Mouse (Mus musculus): ENCODE measurements around the gene Srxn1.

Srxn1 gene

DNA sequence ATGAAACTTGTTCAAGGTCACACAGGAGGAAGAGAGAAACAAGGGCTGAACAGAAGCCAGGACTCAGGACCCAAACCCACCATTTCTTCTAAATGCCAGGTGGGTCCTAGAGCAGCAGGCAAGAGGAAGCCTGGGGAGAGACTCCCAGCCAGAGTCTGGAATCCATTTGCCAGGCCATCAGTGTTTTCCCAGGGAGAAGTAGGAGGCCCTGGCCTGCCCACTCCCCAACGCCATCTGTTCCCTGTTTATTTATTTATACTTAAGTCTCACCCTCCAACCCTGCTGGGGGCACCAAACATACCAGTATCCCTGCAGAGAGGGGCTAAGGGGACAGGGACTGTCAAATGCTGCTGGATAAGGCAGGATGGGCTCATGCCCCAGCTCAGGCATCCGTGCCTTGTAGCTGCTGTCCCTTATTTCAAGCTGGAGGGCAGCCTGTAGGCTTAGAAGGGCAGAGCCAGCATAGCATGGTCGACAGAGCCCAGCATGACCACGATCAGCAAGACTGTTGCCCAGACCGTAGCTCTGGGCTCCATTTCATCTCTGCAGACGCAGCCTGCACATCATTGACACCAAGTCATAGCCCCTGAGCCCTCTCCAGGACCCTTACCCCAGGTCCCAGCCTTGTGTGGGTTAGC, 14.0 kb downstream of the Srxn1 start:
- DNase-seq (ENCODE audit: low read depth, low spot score), result no peak

DNA sequence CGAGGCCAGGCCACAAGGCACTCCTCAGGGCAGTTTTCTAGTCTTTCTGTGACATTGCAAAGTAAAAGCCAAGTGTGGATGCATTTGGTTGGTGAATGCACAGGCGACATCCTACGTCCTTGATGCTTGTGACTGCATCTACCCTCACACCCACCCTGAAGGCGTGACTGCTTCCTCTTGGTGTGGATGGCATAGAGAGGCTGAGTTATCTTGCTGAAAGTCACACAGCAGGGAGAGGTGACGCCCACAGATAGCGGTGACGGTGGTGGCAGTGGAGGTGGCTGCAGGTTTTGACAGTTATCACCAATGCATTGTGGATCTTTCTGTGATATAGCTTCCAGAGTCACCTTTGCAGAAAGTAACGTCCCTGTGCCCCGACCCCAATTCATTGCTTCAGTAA, 17.6 kb downstream of the Srxn1 start:
- DNase-seq (ENCODE audit: low read depth, low spot score), result no peak

DNA sequence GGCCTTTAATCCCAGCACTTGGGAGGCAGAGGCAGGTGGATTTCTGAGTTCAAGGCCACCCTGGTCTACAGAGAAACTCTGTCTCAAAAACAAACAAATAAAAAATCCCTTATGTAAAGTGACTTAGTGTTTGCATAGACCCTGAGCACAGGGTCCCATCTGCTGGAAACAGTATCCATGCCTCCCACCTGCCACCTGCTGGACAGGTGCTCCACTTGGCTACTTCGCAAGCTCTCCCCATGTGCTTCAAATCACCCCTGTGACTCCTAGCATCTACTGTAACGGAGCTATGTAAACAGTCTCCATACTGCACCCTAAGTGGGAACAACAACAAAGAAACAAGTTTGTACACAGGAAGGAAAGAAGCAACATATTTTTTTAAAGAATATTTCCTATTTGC, 23.3 kb downstream of the Srxn1 start:
- DNase-seq (ENCODE audit: low read depth, low spot score), result no peak

DNA sequence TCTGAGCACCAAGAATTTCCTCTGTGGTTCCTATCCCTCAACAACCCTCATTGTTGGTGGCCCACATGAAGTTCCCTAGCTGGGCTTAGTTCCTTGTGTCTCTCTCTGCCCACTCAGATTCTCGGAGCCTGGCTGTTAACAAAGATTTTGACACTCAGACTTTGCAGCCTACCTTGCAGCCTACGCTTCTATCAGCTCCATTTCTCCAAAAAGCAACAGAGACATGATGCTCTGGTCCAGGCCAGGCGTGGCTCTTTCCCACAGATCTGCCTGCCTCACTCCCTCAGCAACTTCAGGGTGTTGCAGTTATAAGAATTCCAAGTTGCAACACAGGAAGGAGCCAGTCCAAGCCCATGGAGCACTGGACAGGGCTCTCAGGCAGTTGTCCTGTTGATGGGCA, 24.5 kb downstream of the Srxn1 start:
- no peak for DNase-seq (ENCODE audit: low read depth, low spot score)

DNA sequence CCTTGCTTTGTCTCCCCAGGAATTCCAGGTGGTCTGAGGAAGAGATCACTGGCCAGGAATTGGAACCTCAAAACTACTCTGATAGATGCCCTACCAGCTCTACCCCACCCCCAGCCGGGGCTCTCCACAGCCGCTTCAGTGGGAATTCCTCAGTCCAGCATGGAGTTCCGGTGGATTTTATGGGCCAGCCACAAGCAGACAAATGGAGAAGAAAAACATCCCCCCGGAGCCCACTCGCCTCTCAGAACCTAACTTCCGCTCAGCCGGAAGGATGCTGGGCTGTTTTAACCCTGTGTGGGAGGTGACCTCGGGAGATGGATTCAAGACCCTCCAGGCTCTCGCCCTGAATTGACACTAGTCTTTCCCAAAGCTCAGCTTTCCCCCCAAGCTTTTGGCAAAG, 26.7 kb downstream of the Srxn1 start:
- no peak for DNase-seq (ENCODE audit: low read depth, low spot score)

DNA sequence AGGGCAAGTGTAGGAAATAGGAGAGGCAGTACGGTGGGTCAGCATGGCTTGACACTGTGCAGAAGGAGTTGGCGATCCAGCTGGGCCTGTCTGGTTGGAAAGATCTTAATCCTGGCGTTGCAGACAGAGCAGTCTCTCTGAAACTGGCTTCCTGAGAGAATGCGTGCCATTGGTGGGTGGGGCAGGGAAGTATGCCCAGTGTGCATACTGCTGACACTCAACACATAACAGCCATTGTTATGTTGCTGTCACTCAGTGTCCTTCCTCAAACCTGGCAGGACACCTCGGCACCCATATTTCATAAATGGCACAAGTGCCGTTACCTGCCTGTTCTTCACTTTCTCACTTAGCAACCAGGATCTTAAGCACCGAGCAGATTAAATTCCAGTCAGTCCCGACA, 27.4 kb downstream of the Srxn1 start:
- DNase-seq (ENCODE audit: low read depth, low spot score), result no peak

DNA sequence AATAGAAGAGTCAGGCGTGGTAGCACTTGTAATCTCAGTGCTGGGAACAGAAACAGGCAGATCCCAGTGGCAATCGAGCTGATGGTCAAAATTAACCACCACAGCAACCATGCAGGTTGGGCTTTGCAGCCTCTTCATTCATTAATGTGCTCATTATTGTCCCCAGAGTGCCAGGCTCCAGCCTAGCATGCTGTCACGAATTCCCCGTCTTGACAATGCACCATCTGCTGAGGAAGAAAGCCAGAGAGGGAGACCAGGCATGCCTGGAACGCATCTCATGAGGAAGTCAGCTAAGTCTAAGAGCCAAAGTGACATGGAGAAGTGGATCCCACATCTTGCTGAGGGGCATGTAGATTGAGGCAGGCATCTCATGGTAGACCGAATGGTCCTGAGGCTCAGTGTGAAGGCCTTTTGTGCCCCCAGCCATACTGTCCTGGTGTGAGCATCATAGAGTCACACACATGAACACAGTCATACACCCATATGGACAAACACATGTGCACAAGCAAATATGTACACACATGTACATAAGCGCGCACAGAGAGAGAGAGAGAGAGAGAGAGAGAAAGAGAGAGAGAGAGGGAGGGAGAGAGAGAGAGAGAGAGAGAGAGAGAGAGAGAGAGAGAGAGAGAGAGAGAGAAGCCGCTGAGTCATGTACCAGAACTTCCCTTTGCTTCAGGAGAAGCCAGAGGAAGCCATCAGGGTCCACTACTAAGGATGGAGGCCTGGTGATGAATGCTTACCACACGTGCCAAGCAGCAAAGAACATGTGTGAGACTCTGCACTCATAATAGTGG, 34.1 kb downstream of the Srxn1 start:
- no peak for DNase-seq (ENCODE audit: low read depth, low spot score)

DNA sequence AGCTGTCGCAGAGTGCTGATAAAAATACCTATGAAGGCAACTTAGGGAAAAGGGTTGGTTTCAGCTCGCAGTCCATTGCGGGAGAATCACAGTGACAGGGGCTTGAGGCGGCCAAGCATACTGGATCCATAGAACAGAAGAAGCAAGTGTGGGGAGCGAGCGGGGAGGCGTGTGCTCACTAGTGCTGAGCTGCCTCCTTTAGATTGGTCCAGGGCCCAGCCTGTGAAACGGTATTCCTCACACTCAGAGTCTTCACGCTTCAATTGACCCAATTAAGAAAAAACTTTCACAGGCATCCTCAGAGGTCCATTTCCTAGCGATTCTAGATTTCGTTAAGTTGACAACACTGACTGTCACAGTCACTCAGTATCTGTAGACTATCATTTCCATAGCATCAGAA, 35.6 kb downstream of the Srxn1 start:
- DNase-seq (ENCODE audit: low read depth, low spot score), result no peak

DNA sequence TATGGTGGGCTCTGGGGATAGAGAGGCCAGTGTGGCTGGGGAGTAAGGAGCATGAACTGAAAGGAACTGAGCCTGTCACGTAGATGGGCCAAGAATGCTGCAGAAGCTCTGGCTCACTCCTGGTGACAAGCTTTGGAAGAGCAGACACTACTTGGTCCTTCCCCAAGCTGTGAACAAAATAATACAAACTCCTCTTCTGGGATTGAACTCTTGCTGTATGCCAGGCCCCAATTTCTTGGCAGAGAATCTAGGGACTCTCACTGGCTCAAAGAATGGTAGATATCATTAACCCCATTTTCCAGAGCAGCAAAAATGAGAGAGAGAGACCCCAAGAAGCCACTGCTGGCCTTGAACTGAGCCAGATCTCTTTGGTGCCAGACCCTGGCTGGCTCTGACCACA, 36.2 kb downstream of the Srxn1 start:
- DNase-seq (ENCODE audit: low read depth, low spot score), result no peak

DNA sequence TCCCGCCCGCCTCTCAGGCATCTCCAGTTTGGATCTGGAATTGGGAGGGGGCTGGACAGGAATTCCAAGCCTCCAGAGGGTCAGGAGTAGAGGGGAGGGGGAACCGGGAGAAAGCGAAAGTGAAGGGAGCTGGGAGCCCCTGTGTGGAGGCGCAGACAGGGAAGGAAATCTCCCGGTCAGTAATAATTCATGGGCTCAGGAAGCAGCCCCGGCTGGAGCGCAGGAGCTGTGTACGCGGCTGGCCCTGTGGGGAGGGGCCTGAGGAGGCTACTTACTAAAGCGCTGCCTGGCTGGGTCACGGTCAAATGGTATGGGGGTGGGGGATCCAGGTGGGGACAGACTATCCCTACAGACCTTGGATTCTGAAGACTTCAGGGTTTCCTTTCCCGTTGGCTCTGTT, 36.7 kb downstream of the Srxn1 start:
- DNase-seq (ENCODE audit: low read depth, low spot score), result no peak

DNA sequence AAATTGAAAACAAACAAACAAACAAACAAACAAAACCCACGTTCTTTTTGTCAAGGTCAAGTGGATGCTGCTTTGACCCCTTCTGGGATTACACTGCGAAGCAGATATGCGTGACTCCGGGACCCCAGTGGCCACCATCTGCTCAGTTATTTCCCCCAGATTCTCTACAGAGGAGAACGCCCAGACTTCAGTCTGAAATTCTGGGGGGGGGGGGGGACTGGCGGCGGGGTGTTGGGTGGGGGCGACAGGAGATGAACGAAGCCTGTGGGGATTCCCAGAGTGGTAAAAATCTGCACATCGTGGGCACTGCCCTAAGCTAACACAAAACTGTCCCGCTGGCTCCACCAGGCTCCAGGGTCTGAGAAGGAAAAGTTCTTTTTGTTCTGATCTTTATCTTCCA, 37.3 kb downstream of the Srxn1 start:
- no peak for DNase-seq (ENCODE audit: low read depth, low spot score)

DNA sequence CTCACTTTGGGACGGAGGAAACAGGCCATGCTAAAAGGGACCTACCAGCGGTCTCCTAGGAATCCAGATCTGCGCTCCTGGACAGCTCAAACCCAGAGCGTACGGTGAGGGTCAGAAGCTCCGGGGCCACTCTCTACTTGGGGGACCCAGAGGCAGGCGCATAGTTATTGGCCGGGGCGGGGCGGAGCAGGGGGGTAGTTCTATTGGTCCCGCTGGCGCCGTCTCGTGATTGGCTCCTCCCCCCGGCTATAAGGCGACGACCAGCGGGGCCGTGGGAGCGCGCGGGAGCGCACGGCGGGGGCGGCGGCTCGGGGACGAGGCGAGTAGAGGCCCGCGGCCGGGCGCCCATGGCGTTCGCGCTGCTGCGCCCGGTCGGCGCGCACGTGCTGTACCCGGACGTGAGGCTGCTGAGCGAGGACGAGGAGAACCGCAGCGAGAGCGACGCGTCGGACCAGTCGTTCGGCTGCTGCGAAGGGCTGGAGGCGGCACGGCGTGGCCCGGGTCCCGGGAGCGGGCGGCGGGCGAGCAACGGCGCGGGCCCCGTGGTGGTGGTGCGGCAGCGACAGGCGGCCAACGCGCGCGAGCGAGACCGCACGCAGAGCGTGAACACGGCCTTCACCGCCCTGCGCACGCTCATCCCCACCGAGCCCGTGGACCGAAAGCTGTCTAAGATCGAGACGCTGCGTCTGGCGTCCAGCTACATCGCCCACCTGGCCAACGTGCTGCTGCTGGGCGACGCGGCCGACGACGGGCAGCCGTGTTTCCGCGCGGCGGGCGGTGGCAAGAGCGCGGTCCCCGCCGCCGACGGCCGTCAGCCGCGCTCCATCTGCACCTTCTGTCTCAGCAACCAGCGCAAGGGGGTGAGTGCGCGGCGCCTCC, 38.2 kb downstream of the Srxn1 start, which contains the start of gene Tcf15:
Tcf15 (plus strand) TSS at position 283 of the 879 bp plus-strand sequence.
- no peak for DNase-seq (ENCODE audit: low read depth, low spot score)

DNA sequence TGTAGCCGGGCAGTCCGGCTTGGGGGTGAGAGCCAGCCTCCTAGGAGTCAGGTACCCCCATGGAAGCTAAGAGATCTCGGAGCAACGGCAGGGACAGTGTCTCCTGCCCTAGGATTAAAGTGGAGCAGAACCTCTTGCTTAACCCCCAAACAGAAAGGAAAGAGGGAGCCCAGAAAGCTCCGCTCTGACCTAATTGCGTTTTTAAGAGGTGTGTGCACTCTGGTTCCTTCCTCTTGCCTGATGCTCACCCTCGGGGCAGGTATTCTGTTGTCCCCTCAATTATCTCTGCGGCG, 38.8 kb downstream of the Srxn1 start:
- DNase-seq (ENCODE audit: low read depth, low spot score), result no peak

DNA sequence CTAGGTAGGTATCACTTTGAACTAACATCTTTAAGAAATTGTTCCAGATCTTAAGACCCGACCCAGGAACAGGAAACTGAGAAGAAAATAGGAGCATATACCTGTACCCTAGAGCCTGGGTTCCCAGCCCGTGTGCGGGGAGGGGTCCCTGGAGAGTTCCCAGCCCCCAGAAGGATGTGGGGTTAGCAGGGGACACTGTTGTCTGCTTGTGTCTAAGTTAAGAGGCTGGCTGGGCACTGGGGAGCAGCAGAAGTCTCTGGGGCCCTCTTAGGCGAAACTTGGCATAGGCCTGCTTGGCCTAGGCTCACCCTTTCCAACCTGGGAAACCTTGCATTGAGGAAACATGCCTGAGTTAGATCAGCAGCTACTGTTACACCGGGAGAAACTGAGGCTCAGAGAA, 39.2 kb downstream of the Srxn1 start:
- no peak for DNase-seq (ENCODE audit: low read depth, low spot score)

DNA sequence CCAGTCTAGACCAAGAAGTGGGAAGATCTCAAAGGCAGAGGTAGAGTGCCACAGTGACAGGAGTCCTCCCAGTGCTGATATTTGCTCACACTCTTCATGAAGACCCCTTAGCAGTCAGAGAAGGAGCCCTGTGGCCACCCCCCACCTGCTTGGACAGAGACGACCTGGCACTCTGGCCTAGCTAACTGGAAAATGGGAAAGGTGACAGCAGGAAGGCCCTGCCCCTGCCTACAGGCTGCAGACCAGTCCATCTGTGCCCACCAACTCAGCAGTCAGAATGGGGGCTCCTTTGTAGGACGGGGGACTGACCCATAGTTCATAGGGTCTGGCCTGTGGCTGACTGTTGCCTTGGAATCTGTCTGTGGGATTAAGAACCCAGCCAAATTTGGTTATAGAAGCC, 40.4 kb downstream of the Srxn1 start:
- DNase-seq (ENCODE audit: low read depth, low spot score), result no peak

DNA sequence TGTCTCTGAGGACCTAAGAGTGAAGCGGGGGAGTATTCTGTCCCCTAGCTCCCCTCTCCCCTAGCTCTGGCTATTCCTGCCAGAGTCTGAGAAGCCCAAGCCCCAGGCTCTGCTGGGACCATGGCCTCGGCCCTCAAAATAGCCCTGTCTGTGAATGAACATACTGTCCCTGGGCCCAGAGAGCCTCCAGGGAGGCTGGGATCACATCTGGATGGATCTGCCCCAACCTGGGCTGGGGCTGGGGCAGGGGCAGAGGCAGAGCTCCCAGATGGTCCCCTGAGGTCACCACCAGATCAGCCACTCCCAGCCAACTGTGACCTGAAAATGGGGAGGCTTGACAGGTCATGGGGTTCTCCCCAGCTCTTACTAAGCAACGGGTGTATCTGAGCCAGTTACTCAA, 41.8 kb downstream of the Srxn1 start:
- no peak for DNase-seq (ENCODE audit: low read depth, low spot score)

DNA sequence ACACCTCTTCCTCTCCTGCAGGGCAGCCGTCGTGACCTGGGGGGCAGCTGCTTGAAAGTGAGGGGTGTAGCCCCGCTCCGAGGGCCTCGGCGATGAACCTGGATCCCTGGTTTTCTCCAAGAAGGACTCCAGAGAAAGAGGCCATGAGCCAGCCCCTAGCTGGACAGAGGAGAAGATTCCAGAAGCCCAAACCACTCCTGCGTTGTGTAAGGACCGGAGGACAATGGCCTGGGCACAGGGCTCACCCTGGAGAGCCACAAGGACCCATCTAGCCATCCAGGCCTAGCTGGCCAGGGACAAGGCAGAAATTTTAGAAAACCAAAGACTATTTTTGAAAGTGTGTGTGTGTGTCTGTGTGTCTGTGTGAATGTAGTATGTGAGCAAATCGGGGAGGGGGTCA, 43.4 kb downstream of the Srxn1 start:
- DNase-seq (ENCODE audit: low read depth, low spot score), result no peak

DNA sequence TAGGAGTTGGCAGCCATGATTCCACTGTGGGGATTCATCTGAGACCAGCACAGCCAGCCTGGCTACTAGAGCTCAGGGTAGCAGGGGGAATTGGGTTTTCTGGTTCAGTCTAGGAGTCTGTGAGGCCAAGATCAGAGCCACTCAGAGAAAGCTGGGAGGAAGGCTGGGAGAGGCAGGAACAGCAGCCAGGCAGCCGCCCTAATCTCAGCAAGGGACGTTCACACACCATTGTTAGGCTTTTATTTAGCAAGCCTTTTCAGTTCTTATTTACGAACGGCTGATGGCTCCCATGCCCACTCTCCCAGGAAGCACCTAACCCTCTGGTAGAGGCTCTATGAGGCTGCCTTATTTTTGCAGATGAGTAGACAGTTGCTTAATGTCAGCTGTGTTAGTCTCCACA, 44.6 kb downstream of the Srxn1 start:
- DNase-seq (ENCODE audit: low read depth, low spot score), result no peak

DNA sequence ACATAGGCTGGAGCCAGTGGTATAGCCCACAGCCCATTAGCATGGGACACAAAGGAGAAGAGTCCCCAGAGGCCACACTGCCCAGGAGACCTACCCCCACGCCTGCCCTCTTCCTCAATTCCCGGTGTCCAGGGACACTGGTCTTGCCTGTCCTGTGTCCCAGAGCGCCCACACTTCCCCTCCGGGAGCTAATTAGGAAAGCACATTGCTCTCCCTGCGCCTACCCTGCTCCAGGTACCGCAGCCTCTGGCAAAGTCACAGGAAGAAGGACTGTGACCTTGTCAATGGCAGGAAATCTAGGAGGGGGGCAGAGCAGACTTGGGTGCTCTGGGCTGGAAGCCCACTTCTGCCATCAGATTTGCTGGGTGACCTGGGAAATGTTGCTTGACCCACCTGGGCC, 45.1 kb downstream of the Srxn1 start:
- DNase-seq (ENCODE audit: low read depth, low spot score), result no peak

DNA sequence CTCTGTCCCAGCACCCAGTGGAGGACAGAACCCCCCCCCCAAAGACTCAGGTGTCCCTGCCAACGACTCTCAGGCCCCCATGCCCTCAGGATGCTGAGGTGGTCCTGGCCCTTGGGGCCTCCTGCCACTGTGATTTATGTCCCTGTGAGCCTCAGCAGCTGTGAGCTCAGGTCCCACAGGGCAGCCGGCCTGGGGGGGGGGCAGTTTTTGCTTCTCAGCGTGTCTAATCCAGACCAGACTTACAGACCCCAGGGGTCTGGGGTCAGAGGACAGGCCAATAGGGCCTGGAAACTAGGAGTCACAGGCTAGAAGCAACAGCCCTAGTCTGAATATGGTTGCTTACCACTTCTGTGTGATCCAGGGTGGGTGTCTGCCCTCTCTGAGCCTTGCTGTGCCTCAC, 48.0 kb downstream of the Srxn1 start:
- DNase-seq (ENCODE audit: low read depth, low spot score), result no peak

DNA sequence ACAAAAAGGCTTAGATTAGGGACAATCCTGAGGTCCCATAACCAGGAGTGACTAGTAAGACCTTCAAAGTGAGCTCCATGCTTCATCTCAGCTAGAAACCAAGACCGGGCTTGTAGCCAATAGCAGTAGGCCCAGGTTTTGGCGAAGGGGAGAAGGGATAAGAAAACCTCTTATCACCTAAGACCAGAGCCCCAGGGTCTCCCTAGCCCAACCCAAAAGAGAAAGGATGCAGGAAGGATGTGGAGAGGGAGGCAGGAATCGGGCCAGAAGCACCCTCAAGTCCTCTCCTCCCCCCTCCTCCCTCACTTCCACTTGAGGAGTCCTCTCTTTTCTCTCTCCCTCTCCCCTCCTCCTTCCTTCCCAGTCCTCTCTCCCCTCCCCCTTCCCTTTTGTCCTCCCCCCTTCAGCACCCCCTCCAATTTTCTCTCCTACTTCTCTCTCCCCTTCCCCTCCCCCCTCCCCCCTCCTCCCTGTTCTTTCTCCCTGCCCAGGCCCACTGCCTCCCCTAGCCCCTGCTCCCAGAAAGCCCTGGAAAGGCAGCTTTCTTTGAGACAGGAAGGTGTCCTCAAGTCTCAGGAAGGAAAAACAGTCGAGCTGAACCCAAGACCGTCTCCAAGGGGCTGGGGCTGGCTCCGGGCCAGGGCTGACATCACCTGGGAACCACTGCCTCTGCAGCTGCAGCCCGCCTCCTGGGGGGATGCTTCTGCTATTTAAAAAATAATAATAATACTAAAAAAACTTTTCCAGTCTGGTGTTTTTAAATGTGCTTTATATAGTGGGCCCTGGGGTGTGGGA, 50.3 kb downstream of the Srxn1 start:
- no peak for DNase-seq (ENCODE audit: low read depth, low spot score)

DNA sequence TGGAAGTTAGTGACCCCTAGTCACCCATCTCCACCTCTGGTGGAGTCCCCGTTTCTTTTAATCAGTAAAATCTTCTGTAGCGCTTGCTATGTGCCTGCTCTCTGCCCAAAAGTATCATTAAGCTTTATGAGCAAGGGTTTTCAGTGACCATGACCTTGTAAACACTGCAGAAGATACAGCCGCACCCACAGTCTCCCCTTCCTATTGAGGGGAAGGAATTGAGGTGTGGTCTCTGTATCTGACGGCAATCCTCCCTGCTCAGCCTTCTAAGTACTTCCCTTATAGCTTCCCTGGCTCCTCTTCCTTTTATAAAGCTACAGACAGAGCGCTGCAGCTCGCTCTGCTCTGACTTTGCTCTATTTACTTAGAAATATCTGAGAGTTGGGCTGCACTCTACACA, 51.2 kb downstream of the Srxn1 start:
- DNase-seq (ENCODE audit: low read depth, low spot score), result no peak

All from WW6 (cell line).